Mouse (Mus musculus): Measurements from ENCODE around the gene Cic.
A peak's percentile ranks its signal among the peaks of the same experiment; 100 is the strongest.

Cic gene

GRCm38 (mm10) chr7:25269545-25270271 lies 2.2 kb downstream of the Cic start:
- no peak for DNase-seq (ENCODE audit: low read depth)

DNA sequence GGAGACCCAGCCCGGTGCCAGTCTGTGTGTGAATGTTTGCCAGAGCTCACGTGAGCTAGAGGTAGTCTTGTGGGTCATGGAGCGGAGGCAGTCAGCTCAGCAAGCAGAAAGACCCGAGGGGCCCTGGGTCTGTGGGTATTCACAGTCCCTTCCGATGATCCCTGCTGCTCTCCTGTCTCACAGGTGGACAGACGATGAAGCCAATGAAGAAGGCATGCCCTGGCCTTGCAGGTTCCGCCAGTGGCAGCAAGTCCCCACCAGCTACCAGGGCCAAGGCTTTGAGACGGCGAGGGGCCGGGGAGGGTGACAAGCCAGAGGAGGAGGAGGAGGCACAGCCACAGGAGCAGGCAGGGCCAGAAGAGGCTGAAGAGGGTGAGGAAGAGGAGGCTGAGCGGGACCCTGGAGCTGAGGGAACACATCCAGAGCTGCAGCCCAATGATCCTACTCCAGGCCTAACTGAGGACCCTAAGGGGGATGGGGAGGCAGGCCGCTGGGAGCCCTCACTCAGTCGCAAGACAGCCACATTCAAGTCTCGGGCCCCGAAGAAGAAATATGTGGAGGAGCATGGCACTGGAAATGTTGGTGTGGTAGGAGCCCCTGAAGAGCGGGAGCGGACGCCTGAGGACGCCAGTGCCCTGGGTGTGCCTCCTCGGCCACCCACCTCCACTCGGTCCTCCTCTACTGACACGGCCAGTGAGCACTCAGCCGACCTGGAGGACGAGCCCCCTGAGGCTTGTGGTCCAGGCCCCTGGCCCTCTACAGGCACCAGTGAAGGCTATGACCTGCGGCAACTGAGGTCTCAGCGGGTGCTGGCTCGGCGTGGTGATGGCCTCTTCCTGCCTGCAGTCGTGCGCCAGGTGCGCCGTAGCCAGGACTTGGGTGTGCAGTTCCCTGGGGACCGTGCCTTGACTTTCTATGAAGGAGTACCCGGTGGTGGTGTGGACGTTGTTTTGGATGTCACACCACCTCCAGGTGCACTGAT lies 3.4 kb downstream of the Cic start:
- DNase-seq (ENCODE audit: low read depth), result no peak

GRCm38 (mm10) chr7:25271651-25272444 lies 4.3 kb downstream of the Cic start:
- no peak for DNase-seq (ENCODE audit: low read depth)

- DNase-seq (ENCODE audit: low read depth), result no peak
Observed at GRCm38 (mm10) chr7:25272445-25273258, 5.1 kb downstream of the Cic start.

- peak; percentile 72 for DNase-seq (ENCODE audit: low read depth)
Observed at GRCm38 (mm10) chr7:25273259-25274241, 6.0 kb downstream of the Cic start.

GRCm38 (mm10) chr7:25274571-25274970 lies 7.1 kb downstream of the Cic start:
- no peak for DNase-seq (ENCODE audit: low read depth)

DNA sequence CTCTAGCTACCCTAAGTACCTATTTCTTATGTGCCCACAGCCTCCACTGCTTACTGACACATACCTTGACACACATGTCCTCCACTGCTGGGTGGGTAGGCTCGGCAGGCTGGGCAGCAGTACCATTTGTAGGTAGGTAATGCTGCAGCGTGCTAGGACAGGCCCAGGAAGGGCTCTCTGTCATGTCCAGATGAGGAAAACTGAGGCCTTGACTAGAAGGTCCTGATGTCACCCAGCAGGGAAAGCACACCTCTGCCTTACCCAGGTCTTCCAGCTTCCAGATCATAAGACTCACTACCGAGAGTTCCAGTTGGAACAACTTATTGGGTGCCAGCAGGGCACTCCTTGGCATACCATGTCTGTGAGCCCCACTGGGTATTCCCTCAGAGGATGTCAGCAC lies 7.5 kb downstream of the Cic start:
- no peak for DNase-seq (ENCODE audit: low read depth)

DNA sequence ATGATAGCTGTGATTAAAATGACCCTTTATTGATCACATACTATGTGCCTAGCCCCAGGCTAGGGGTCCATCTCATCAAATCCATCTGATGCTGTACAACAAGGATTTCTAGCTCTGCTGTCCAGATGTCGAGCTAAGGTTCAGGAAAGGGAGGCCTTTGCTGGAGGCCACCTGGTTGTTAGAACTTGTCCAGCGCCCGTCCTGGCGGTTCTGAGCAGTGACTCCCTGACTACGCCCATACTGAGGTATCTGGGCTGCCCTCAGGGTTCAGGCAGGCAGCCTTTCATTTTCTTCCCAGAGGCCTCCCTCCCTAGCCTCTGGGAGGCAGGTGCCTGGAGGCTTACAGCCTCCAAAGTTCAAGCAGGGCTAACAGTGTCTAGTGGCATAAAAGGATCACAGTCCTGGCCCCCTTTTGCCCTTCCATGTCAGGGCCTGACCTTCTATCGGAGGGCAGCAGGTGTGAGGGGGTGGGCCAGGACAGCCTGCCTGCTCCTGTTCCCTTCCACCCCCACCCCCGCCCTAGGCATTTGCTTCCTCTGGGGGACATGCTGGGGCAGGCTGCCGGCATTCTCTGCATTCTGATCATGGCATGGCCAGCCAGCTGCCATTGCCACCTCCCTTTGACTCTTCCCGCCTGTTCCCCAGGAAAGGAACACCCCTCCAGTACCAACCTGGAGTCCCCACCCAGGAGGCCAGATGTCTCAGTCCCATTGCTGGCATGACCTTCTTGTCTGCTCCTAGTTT lies 8.2 kb downstream of the Cic start:
- DNase-seq (ENCODE audit: low read depth), result no peak

DNA sequence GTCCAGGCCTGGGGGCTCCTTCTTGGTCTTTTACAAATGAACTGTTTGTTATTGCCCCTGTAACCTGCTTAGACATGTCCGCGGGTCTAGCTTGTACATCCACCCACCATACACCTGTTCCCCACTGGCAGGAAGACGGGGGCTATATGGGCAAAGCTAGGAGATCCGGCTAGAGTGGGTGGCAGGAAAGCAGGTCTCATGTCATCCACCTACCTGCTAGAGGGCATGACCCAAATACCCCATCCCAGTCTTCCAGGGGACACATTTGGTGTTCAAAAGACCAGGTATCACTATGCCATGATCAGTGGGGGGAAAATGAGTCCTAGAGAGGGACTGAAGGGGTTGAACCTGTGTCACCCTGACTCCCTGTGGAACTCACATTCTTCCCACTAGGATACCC lies 9.9 kb downstream of the Cic start:
- no peak for DNase-seq (ENCODE audit: low read depth)

GRCm38 (mm10) chr7:25277998-25278340 lies 10.5 kb downstream of the Cic start:
- DNase-seq (ENCODE audit: low read depth), result no peak

DNA sequence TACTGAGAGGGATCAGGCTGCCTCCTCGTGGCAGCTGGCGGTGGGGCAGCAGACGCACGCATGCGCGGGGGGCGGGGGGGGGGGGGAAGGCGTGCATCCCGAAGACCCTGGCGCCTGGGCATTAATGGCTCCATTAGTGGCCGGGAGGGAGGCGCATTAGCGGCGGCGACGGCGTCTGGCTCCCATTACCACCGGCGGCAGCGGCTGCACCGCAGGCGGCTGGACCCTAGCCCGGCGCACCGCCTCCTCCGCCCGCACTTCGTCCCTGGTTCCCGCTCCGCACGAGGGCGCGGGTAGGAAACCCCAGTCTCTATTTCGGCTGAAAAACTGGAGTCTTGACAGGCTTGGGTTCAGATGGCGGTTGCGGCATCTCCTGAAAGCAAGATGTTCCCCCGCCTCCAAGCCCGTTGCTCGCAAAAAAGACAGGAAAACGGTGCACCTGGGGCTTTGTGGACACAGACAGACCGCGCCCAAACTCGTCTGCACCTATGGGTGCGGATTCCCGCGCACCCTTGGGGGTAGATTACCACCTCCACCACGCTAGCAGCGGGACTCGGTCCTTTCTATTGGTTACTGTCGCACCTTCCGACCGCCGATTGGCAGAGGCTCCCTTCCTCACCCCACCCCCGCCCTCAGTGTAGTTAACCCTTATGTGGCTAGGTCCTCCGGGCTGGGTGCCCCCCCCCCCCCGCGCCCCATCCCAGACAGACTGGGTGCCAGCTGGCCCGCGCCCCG lies 11.0 kb downstream of the Cic start:
- DNase-seq (ENCODE audit: low read depth), result peak; percentile 90

GRCm38 (mm10) chr7:25279076-25279860 lies 11.8 kb downstream of the Cic start:
- no peak for DNase-seq (ENCODE audit: low read depth)

DNA sequence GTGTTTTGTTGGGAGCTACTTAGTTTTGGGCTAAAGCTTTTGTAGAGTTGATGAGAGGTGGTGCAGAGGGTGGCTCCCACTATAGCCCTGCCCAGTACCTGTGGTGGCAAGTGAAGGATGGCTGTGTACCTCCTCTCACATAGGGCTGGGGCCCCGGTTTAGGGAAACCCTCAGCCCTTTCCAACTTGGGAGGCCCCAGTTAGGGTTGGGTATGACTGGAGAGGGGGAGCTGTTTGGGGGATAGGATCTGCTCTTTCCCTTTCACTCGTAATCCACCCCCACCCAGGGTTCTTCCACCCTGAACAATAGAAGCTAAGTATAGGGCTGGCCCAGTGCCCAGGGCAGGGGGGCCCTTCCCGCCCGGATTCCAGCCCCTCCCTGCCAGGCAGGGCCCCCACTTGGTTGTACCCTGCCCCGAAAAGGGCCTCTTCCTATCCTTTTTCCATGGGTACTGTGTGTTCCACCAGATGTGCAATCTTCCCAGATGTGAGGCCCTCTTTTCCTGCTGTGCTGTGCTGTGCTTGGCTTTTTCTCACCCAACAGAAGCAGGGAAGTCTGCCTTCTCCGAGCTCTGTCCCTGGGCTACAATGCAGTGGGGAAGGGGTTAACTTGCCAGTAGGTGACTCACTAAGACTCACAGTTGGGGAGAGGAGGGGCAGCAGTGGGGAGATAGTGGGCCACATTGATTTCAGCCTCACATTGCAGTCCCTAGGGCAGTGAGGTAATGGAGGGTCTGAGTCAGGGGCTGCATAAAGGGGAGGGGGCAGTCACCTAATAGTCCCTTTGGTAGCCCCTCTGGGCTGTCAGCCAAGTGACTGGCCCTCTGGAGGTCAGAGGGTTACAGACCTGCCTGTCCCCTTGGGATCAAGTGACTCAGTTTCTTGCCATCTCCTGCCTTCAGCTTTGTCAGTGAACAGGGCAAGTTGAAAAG lies 12.6 kb downstream of the Cic start:
- DNase-seq (ENCODE audit: low read depth), result no peak

GRCm38 (mm10) chr7:25281166-25281733 lies 13.7 kb downstream of the Cic start:
- no peak for DNase-seq (ENCODE audit: low read depth)

- DNase-seq (ENCODE audit: low read depth), result peak; percentile 94
Observed at GRCm38 (mm10) chr7:25281734-25282601, 14.5 kb downstream of the Cic start.
